Comparison of ENCODE assay signal across 11 mouse cellular contexts in the genomic region with DNA sequence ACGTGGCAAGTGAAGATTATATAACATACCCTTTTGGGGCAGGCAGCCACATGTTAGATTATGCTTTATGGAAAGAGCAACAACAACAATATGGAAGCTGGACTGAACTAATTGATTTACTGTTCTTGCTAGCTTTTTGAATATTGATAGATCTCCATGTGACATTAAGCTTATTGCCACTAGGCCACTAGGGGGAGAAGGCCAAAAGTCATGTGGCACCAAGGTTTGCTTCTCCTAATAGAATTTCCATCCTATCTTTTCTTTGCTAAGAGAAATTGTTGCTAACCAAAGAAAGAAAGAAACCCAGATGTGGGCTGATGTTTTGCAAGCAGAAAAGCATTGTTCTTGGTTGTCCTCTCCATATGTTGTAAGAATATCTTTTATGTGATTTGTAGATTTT.
"Had no signal": no experiment of that assay in that cellular context is flagged by ENCODE, and none has a peak within 500 bp of the region (broad histone marks: within the 10 kb centered on the region; RNA-seq: fewer than 3 reads in every experiment).

No protein-coding gene starts in this region.

- H3K4me3 ChIP-seq: limb, embryonic 12.5 days; liver, embryonic 13.5 days; lung, embryonic 15.5 days; midbrain, embryonic 13.5 days; neural tube, embryonic 12.5 days; stomach, embryonic 15.5 days had no signal

- H3K9me3 ChIP-seq: limb, embryonic 12.5 days; liver, embryonic 13.5 days; lung, embryonic 15.5 days; midbrain, embryonic 13.5 days; neural tube, embryonic 12.5 days; stomach, embryonic 15.5 days had no signal

- H3K36me3 ChIP-seq: limb, embryonic 12.5 days; liver, embryonic 13.5 days; lung, embryonic 15.5 days; midbrain, embryonic 13.5 days; neural tube, embryonic 12.5 days; stomach, embryonic 15.5 days had no signal

- DNase-seq: kidney, adult 18-20 months; kidney, postnatal 25 days; liver; liver, embryonic 13.5 days; liver, postnatal 0 days; thymus, postnatal 4 days had no signal

- H3K9ac ChIP-seq: limb, embryonic 12.5 days; liver, embryonic 13.5 days; liver, postnatal 0 days; lung, embryonic 15.5 days; midbrain, embryonic 13.5 days; neural tube, embryonic 12.5 days; stomach, embryonic 15.5 days had no signal

- H3K4me2 ChIP-seq: limb, embryonic 12.5 days; liver, embryonic 13.5 days; lung, embryonic 15.5 days; midbrain, embryonic 13.5 days; neural tube, embryonic 12.5 days; stomach, embryonic 15.5 days had no signal

- H3K27me3 ChIP-seq: limb, embryonic 12.5 days; liver, embryonic 13.5 days; lung, embryonic 15.5 days; midbrain, embryonic 13.5 days; neural tube, embryonic 12.5 days; stomach, embryonic 15.5 days had no signal

- ATAC-seq: liver, postnatal 0 days; midbrain, embryonic 13.5 days had no signal

- H3K27ac ChIP-seq: limb, embryonic 12.5 days; liver, embryonic 13.5 days; lung, embryonic 15.5 days; midbrain, embryonic 13.5 days; neural tube, embryonic 12.5 days; stomach, embryonic 15.5 days had no signal

- H3K4me1 ChIP-seq: liver, embryonic 13.5 days; stomach, embryonic 15.5 days had no signal
